Mouse (Mus musculus) G1E (cell line): ENCODE data around the gene Asic2.

Source experiments
- CTCF ChIP-seq: IDR thresholded peaks from 2 replicates; pipeline ENCODE4 v1.5.1; 2012; ENCODE audit warnings: low read depth, low read length, inconsistent platforms, mixed read lengths
- GATA1 ChIP-seq: IDR thresholded peaks from 2 replicates; pipeline ENCODE4 v1.6.1; 2012; ENCODE audit warnings: borderline replicate concordance, low read length, inconsistent platforms, mixed read lengths
- POLR2AphosphoS5 ChIP-seq: IDR thresholded peaks from 2 replicates; pipeline ENCODE4 v1.6.1; 2012; ENCODE audit warnings: low read depth, low read length, inconsistent platforms; ENCODE audit not compliant: insufficient replicate concordance
- TAL1 ChIP-seq: conservative IDR thresholded peaks from 2 replicates; pipeline ENCODE4 v1.6.1; 2012; ENCODE audit warnings: low read depth, low read length, inconsistent platforms, mixed read lengths

- TF ChIP-seq CTCF (no peak), GATA1 (no peak), TAL1 (no peak), POLR2AphosphoS5 (no peak)
Measured at GRCm38 (mm10) chr11:81522927-81523326, 445.3 kb downstream of the Asic2 start.
